Mouse (Mus musculus): ENCODE data around the gene Ina.

Ina gene

GRCm38 (mm10) chr19:47013340-47014158 is 949 bp upstream of the Ina start:
- DNase-seq (ENCODE audit: low read depth, low spot score): no peak

GRCm38 (mm10) chr19:47014159-47014446 is 395 bp upstream of the Ina start:
- no peak for DNase-seq (ENCODE audit: low read depth, low spot score)

- DNase-seq (ENCODE audit: low read depth, low spot score): no peak
Observed at GRCm38 (mm10) chr19:47015396-47015795, 898 bp downstream of the Ina start.

- no peak for DNase-seq (ENCODE audit: low read depth, low spot score)
Observed at GRCm38 (mm10) chr19:47015965-47016364, 1.5 kb downstream of the Ina start.

- peak; percentile 77 for DNase-seq (ENCODE audit: low read depth, low spot score)
Observed at GRCm38 (mm10) chr19:47016487-47016886, 2.0 kb downstream of the Ina start.

GRCm38 (mm10) chr19:47017831-47018230 is 3.3 kb downstream of the Ina start:
- no peak for DNase-seq (ENCODE audit: low read depth, low spot score)

GRCm38 (mm10) chr19:47018330-47018729 is 3.8 kb downstream of the Ina start:
- DNase-seq (ENCODE audit: low read depth, low spot score): no peak

GRCm38 (mm10) chr19:47019326-47019725 is 4.8 kb downstream of the Ina start:
- DNase-seq (ENCODE audit: low read depth, low spot score): no peak

GRCm38 (mm10) chr19:47022709-47023108 is 8.2 kb downstream of the Ina start:
- DNase-seq (ENCODE audit: low read depth, low spot score): no peak

GRCm38 (mm10) chr19:47023546-47023945 is 9.0 kb downstream of the Ina start:
- no peak for DNase-seq (ENCODE audit: low read depth, low spot score)

GRCm38 (mm10) chr19:47024954-47025353 is 10.5 kb downstream of the Ina start:
- DNase-seq (ENCODE audit: low read depth, low spot score): peak; percentile 34

GRCm38 (mm10) chr19:47026513-47026912 is 12.0 kb downstream of the Ina start:
- no peak for DNase-seq (ENCODE audit: low read depth, low spot score)

- no peak for DNase-seq (ENCODE audit: low read depth, low spot score)
Observed at GRCm38 (mm10) chr19:47029796-47030195, 15.3 kb downstream of the Ina start.

- no peak for DNase-seq (ENCODE audit: low read depth, low spot score)
Observed at GRCm38 (mm10) chr19:47031770-47032169, 17.3 kb downstream of the Ina start.

GRCm38 (mm10) chr19:47034916-47035315 is 20.4 kb downstream of the Ina start:
- no peak for DNase-seq (ENCODE audit: low read depth, low spot score)

GRCm38 (mm10) chr19:47036596-47036995 is 22.1 kb downstream of the Ina start:
- DNase-seq (ENCODE audit: low read depth, low spot score): no peak

GRCm38 (mm10) chr19:47040720-47041473 is 26.4 kb downstream of the Ina start:
- DNase-seq (ENCODE audit: low read depth, low spot score): peak; percentile 65

- DNase-seq (ENCODE audit: low read depth, low spot score): peak; percentile 63
Observed at GRCm38 (mm10) chr19:47043608-47044007, 29.1 kb downstream of the Ina start.

- peak; percentile 57 for DNase-seq (ENCODE audit: low read depth, low spot score)
Observed at GRCm38 (mm10) chr19:47046343-47046742, 31.8 kb downstream of the Ina start.

- DNase-seq (ENCODE audit: low read depth, low spot score): no peak
Observed at GRCm38 (mm10) chr19:47047236-47047833, 32.8 kb downstream of the Ina start.

- DNase-seq (ENCODE audit: low read depth, low spot score): no peak
Observed at GRCm38 (mm10) chr19:47049061-47049460, 34.6 kb downstream of the Ina start.

GRCm38 (mm10) chr19:47049840-47050239 is 35.3 kb downstream of the Ina start:
- DNase-seq (ENCODE audit: low read depth, low spot score): no peak
